Comparison of ENCODE assay signal across 10 mouse cellular contexts in the genomic region with DNA sequence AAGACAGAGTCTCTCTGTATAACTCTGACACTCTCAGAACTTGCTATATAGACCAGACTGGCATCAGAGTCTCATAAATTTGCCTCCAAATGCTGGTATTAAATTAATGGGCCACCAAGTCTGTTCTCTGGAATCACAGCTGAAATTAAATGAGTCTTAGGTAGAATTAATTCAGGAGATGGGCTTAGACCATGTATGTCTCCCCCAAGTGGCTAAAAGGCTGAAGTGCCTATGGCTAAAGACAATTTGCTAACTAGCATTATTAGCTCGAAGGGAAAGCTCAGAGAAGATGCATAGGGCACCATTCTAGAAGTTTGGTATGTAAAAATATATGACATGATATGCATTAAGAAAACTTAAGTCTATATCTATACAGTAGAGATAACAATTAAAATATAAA. TPM values are rescaled to one million over a fixed set of nuclear protein-coding genes. Genes with fewer than 3 reads are reported as not detected.
DNase-seq lines count a peak whose midpoint lies in the region; ATAC-seq and TF ChIP-seq lines count a peak whose summit lies in the region.
"Had no signal": no experiment of that assay in that cellular context is flagged by ENCODE, and none has a peak within 500 bp of the region (broad histone marks: within the 10 kb centered on the region; RNA-seq: fewer than 3 reads in every experiment).

No protein-coding gene starts in this region.

- H3K9ac ChIP-seq in neural tube, embryonic 15.5 days (replicated peaks): no peak overlapping the region
- H3K9ac ChIP-seq: embryonic facial prominence, embryonic 13.5 days; limb, embryonic 12.5 days had no signal

- 0 out of 2 replicates have a peak, but pooled peaks cover 2% of the 10 kb centered on the region for H3K4me1 ChIP-seq in neural tube, embryonic 15.5 days
- H3K4me1 ChIP-seq: embryonic facial prominence, embryonic 13.5 days; limb, embryonic 12.5 days had no signal

- intact Hi-C loops in left cerebral cortex, adult 2 months (cut with DNase I): loop anchor here (1.0 to 10.0 kb wide), 2 partner anchors 251 to 363 kb away; no protein-coding TSS in a partner anchor

- no peaks in the 10 kb centered on the region for H3K9me3 ChIP-seq in neural tube, embryonic 15.5 days (replicated peaks)
- H3K9me3 ChIP-seq: embryonic facial prominence, embryonic 13.5 days; limb, embryonic 12.5 days had no signal

- peak; percentile 28 to 34 for DNase-seq in left cerebral cortex, adult 2 months (ENCODE audit: extremely low spot score in 1 of 2, low spot score in 2 of 2)
- no peak for DNase-seq in left cerebral cortex, adult 8-10 months (ENCODE audit: low spot score in 2 of 2)
- peak; percentile 31 for DNase-seq in ES-CJ7 (ENCODE audit: low read depth, low spot score)
- DNase-seq in brain, embryonic 14.5 days (ENCODE audit: low read depth): peak; percentile 84
- peak; percentile 54 for DNase-seq in forelimb bud, embryonic 11.5 days (ENCODE audit: low read depth, low spot score)
- DNase-seq in layer of hippocampus, adult 9-11 months: peak; percentile 19
- DNase-seq in natural killer cell, adult 2 months (ENCODE audit: low spot score in 2 of 2): no peak

- ATAC-seq in neural tube, embryonic 15.5 days (ENCODE audit: low FRiP score): peak; percentile 61

- H3K27me3 ChIP-seq in neural tube, embryonic 15.5 days (replicated peaks): no peaks in the 10 kb centered on the region
- H3K27me3 ChIP-seq: embryonic facial prominence, embryonic 13.5 days; limb, embryonic 12.5 days had no signal

- H3K4me2 ChIP-seq in neural tube, embryonic 15.5 days: no peak overlapping the region
- H3K4me2 ChIP-seq: embryonic facial prominence, embryonic 13.5 days; limb, embryonic 12.5 days had no signal

- peak; percentile 86 for TF ChIP-seq CTCF in left cerebral cortex, adult 2 months (IDR thresholded peaks at IDR 0.05)
- TF ChIP-seq CTCF in brain, embryonic 14.5 days (IDR thresholded peaks at IDR 0.05; ENCODE audit: borderline replicate concordance, extremely low read depth, insufficient read depth, insufficient read length): peak; percentile 57; the same call in 1 of the 2 replicates

- no peak overlapping the region for H3K27ac ChIP-seq in left cerebral cortex, adult 2 months
- no peak overlapping the region for H3K27ac ChIP-seq in neural tube, embryonic 15.5 days (replicated peaks)
- H3K27ac ChIP-seq: embryonic facial prominence, embryonic 13.5 days; limb, embryonic 12.5 days had no signal

- no peaks in the 10 kb centered on the region; the same call in 1 of the 2 replicates for H3K36me3 ChIP-seq in neural tube, embryonic 15.5 days
- H3K36me3 ChIP-seq: embryonic facial prominence, embryonic 13.5 days had no signal

- H3K4me3 ChIP-seq in left cerebral cortex, adult 2 months: no peak overlapping the region
- no peak overlapping the region for H3K4me3 ChIP-seq in neural tube, embryonic 15.5 days (replicated peaks)
- H3K4me3 ChIP-seq: embryonic facial prominence, embryonic 13.5 days; limb, embryonic 12.5 days had no signal

- no peak for TF ChIP-seq POLR2A in brain, embryonic 14.5 days (IDR thresholded peaks at IDR 0.05; ENCODE audit: borderline replicate concordance, extremely low read depth, insufficient read depth, insufficient read length, poor library complexity, severe bottlenecking)

- WGBS in neural tube, embryonic 15.5 days: 27% methylated on average over 1 of the region's 1 CpGs

RNA-seq across cellular contexts. Expression of gene Prkra, which starts 29.7 kb away (rescaled TPM):
- total RNA-seq in left cerebral cortex, adult 2 months (2021): 10 to 100 TPM; 15.2 to 17.0 TPM
- total RNA-seq in left cerebral cortex, adult 8-10 months (2022): 10 to 100 TPM; 17.3 to 22.0 (median 18.9) TPM
- polyA plus RNA-seq in brain, embryonic 14.5 days (2012; rRNA removed): 85.8 and 89.5 TPM in 2 replicates
- polyA plus RNA-seq in neural tube, embryonic 15.5 days (2015; fragmentation: Nextera tagmentation; extraction: Ambion mirVana): 87.7 and 98.9 TPM in 2 replicates

RNA-seq across cellular contexts. Expression of gene Pjvk, which starts 30.2 kb away (rescaled TPM):
- total RNA-seq in left cerebral cortex, adult 2 months (2021): not detected
- under 1 TPM in 1 of 4 experiments, not detected in 3; 0.46 TPM for total RNA-seq in left cerebral cortex, adult 8-10 months (2022)
- polyA plus RNA-seq in brain, embryonic 14.5 days (2012; rRNA removed): 0.42 and 0.55 TPM in 2 replicates
- 0.45 and 0.65 TPM in 2 replicates for polyA plus RNA-seq in neural tube, embryonic 15.5 days (2015; fragmentation: Nextera tagmentation; extraction: Ambion mirVana)

RNA-seq across cellular contexts. Expression of gene Fkbp7, which starts 54.8 kb away (rescaled TPM):
- total RNA-seq in left cerebral cortex, adult 2 months (2021): 1 to 10 TPM; 4.9 to 7.1 TPM
- 1 to 10 TPM; 4.4 to 6.1 (median 5.8) TPM for total RNA-seq in left cerebral cortex, adult 8-10 months (2022)
- 7.4 and 9.6 TPM in 2 replicates for polyA plus RNA-seq in brain, embryonic 14.5 days (2012; rRNA removed)
- polyA plus RNA-seq in neural tube, embryonic 15.5 days (2015; fragmentation: Nextera tagmentation; extraction: Ambion mirVana): 20.8 and 24.1 TPM in 2 replicates

RNA-seq across cellular contexts. Expression of gene Plekha3, which starts 57.0 kb away (rescaled TPM):
- total RNA-seq in left cerebral cortex, adult 2 months (2021): 10 to 100 TPM; 40.5 to 41.4 TPM
- total RNA-seq in left cerebral cortex, adult 8-10 months (2022): 10 to 100 TPM; 39.0 to 43.4 (median 40.7) TPM
- 17.7 and 18.7 TPM in 2 replicates for polyA plus RNA-seq in brain, embryonic 14.5 days (2012; rRNA removed)
- 11.0 and 12.5 TPM in 2 replicates for polyA plus RNA-seq in neural tube, embryonic 15.5 days (2015; fragmentation: Nextera tagmentation; extraction: Ambion mirVana)

Comparison
In these comparisons a context has a peak if more than half of its experiments do, and no peak if none do; other contexts are left out.
1. DNase-seq: peak in left cerebral cortex, adult 2 months (2 of 2), ES-CJ7 (single experiment), brain, embryonic 14.5 days (single experiment), forelimb bud, embryonic 11.5 days (single experiment) and layer of hippocampus, adult 9-11 months (single experiment); none in left cerebral cortex, adult 8-10 months (0 of 2) and natural killer cell, adult 2 months (0 of 2).